Mouse (Mus musculus) spleen, adult 2 months (tissue): ENCODE results near the gene Serpina11.

ENCODE experiments used
- CTCF ChIP-seq: fragments of 200-500 bp; IDR thresholded peaks from 2 replicates; pipeline ENCODE4 v1.5.1; 2011; ENCODE audit warnings: mild to moderate bottlenecking, inconsistent platforms; ENCODE audit not compliant: insufficient read depth, insufficient read length, insufficient replicate concordance; ENCODE audit errors: extremely low read depth
- POLR2A ChIP-seq: fragments of 200-500 bp; IDR thresholded peaks from 2 replicates; pipeline ENCODE4 v1.6.1; 2011; ENCODE audit warnings: low read depth, low read length, inconsistent platforms

DNA sequence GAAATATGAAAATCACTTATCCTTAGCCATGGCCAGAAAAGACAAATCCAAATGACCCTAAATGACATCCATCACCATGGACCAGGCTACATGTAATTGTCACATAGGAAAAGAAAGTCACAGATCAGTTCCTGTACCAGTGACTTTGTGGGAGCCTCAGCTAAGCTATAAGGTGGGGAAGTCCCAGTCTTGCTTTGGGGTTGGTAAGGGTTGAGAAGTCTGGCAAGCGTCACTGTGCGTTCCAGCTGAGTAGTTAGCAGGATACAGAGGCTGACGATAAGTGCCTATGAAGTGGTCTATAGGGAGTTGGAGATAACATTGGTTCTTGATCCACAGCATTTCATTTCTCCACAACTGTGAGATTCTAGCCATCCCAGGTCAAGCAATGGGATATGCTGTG lies 25.5 kb upstream of the Serpina11 start:
- no peak for TF ChIP-seq POLR2A
- TF ChIP-seq CTCF = no peak
